Mouse (Mus musculus) skeletal muscle tissue, adult 2 months (tissue): ENCODE results near the gene 4933402J07Rik.

Experiments used
- DNase-seq: peaks from one replicate; pipeline ENCODE4 v3.0.0-alpha.2; 2012; ENCODE audit warnings: low read depth, low spot score

Gene 4933402J07Rik

GRCm38 (mm10) chr8:87620225-87620624 is 56.6 kb downstream of the 4933402J07Rik start:
- DNase-seq = no peak

DNA sequence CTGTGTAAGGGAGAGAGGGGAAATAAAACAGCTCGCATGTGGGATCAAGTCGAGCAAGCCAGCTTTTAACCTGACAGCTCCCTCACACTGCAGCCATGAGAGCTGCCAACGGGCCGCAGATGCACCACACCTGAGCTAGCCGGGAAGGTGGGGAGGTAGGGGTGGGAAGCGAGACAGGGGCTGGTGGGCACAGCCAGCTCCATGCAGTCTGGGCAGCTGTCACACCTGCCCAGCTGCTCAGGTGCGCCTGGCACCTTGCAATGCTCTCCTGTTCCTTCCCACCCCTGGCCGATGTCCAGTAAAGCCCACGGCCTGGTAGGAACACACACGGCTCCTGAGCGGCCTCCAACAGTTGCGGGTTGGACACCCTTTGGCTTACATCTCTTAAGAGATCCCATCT is 57.5 kb downstream of the 4933402J07Rik start:
- DNase-seq = no peak

- no peak for DNase-seq
Measured at GRCm38 (mm10) chr8:87629656-87630055, 66.0 kb downstream of the 4933402J07Rik start.

GRCm38 (mm10) chr8:87631776-87632175 is 68.1 kb downstream of the 4933402J07Rik start:
- DNase-seq = no peak

GRCm38 (mm10) chr8:87636226-87636742 is 72.6 kb downstream of the 4933402J07Rik start:
- DNase-seq = no peak
